Mouse (Mus musculus) midbrain, embryonic 14.5 days (tissue): ENCODE data around the gene Uxs1. TPM values are rescaled to one million over a fixed set of nuclear protein-coding genes. Genes with fewer than 3 reads are reported as not detected.

ENCODE experiments used
- ATAC-seq: fragments of 200-750 bp; cut with Nextera tagmentation; 2 replicates; pipeline ENCODE4 v1.8.0; 2017; ENCODE audit warnings: moderate number of reproducible peaks, moderate library complexity; ENCODE audit not compliant: low FRiP score, low TSS enrichment
- DNase-seq: peaks from one replicate; pipeline ENCODE4 v3.0.0-alpha.2; 2015
- H3K27ac ChIP-seq: fragments of 300-500 bp; sonication (generic); replicated peaks from 2 replicates; pipeline ENCODE4 v1.5.1; 2014; ENCODE audit warnings: mild to moderate bottlenecking, low read depth, low read length, moderate library complexity
- H3K27me3 ChIP-seq: fragments of 300-500 bp; sonication (generic); 2 replicates; pipeline ENCODE4 v1.6.1; 2014; ENCODE audit warnings: low read length, control low read depth, mixed read lengths; ENCODE audit not compliant: control insufficient read depth, insufficient read depth
- H3K36me3 ChIP-seq: fragments of 300-500 bp; sonication (generic); 2 replicates; pipeline ENCODE4 v1.6.1; 2014; ENCODE audit warnings: low read length, control low read depth; ENCODE audit not compliant: control insufficient read depth, insufficient read depth
- H3K4me1 ChIP-seq: fragments of 300-500 bp; sonication (generic); 2 replicates; pipeline ENCODE4 v1.6.1; 2014; ENCODE audit warnings: mild to moderate bottlenecking, antibody characterized with exemption, low read length, control low read depth; ENCODE audit not compliant: control insufficient read depth, insufficient read depth
- H3K4me2 ChIP-seq: fragments of 300-500 bp; sonication (generic); 2 replicates; pipeline ENCODE4 v1.6.1; 2014; ENCODE audit warnings: mild to moderate bottlenecking, low read length, moderate library complexity
- H3K4me3 ChIP-seq: fragments of 300-500 bp; sonication (generic); replicated peaks from 2 replicates; pipeline ENCODE4 v1.5.1; 2014; ENCODE audit warnings: low read depth, low read length
- H3K9ac ChIP-seq: fragments of 300-500 bp; sonication (generic); replicated peaks from 2 replicates; pipeline ENCODE4 v1.6.1; 2014; ENCODE audit warnings: mild to moderate bottlenecking, low read length, moderate library complexity
- H3K9me3 ChIP-seq: fragments of 300-500 bp; sonication (generic); 2 replicates; pipeline ENCODE4 v1.6.1; 2016; ENCODE audit warnings: low read length, control low read depth, mixed read lengths; ENCODE audit not compliant: control insufficient read depth
- WGBS: fragments of 180-500 bp; shearing (Covaris S2); extraction: QIAGEN DNeasy Blood & Tissue Kit; methylation state at CpG from one replicate; pipeline ENCODE4 v1.1.7; 2014; 5-methylcytosine and 5-hydroxymethylcytosine counted together
- polyA plus RNA-seq: library from polyadenylated mRNA; unstranded; fragments of >200 nt; fragmentation: Nextera tagmentation; extraction: Ambion mirVana; gene quantifications from 2 replicates; pipeline ENCODE4 v1.2.1, GENCODE M21; 2014

The Uxs1 gene
- polyA plus RNA-seq, 1 experiment from 2014 or later = 14.8 TPM

DNA sequence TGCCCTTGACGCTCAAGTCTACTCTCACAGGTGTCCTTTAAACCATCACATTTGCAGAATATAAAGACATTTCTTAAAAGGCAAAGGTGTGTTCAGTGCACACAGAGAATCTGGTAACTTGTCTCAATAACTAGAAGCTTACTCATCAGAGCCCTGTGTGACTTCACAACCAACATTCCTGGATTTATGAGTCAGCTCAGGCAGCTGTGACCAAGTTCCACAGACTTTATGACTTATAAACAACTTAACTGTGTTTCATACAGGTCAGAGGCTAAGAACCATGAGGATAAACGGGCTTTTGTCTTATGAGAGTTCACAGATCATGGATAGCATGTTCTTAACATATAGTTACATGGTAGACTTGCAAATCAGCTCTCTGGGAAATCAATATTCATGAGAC, 8.5 kb downstream of the Uxs1 start:
- ATAC-seq = no peak
- peaks cover 4% of the 10 kb centered on the region; the same call in 1 of the 2 replicates for H3K4me1 ChIP-seq
- H3K4me3 ChIP-seq = no peak overlapping the region
- no peak for DNase-seq
- H3K9ac ChIP-seq = no peak overlapping the region
- WGBS = 91% methylated on average over 2 of the region's 2 CpGs
- H3K36me3 ChIP-seq = no peaks in the 10 kb centered on the region
- H3K27me3 ChIP-seq = no peaks in the 10 kb centered on the region
- H3K27ac ChIP-seq = no peak overlapping the region
- no peaks in the 10 kb centered on the region for H3K9me3 ChIP-seq
- H3K4me2 ChIP-seq = no peak overlapping the region

DNA sequence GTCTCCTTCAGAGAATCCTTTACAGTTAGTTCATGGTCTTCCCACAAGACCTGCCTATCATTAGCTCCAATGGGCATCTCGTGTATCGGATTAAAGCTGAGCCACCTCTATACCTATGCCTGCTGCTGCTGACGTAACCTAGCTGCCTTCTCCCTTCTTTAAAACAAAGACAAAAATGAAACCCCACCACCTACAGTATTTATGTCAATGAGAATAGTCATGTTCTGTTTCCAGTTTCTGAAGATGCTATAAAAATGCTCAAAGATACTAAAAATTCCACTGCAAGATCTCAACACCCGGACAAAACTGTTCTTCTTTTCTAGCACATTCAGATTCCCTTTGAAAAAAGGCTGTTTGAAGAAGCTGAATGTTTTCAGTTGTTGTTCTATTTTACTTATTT, 9.2 kb downstream of the Uxs1 start:
- H3K4me2 ChIP-seq = no peak overlapping the region
- WGBS = 89% methylated on average over 4 of the region's 4 CpGs
- no peak for ATAC-seq

DNA sequence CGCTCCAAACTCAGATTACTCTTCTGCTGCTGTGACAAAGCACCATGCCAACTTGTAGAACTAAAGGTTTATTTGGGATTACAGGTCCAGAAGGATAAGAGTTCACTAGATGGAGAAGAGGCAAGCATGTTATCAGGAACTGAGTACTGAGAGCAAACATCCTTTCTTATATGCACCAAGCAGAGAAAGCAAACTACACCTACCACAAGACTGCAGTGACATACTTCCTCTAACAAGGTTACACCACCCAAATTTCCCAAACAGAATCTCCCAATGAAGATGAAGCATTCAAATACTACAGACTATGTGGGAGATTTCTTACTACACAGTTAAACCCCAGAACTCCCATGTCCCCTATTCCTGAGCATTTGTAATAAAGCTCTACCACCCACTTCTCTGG, 15.8 kb downstream of the Uxs1 start:
- WGBS = 98% methylated on average over 1 of the region's 1 CpGs
- no peaks in the 10 kb centered on the region for H3K9me3 ChIP-seq

More for the DNA sequence above, 9.2 kb downstream of the Uxs1 start:
- no peaks in the 10 kb centered on the region for H3K9me3 ChIP-seq
- no peaks in the 10 kb centered on the region for H3K36me3 ChIP-seq
- no peak overlapping the region for H3K9ac ChIP-seq
- H3K27me3 ChIP-seq = no peaks in the 10 kb centered on the region
- no peak overlapping the region for H3K27ac ChIP-seq
- DNase-seq = no peak
- peaks cover under 1% of the 10 kb centered on the region; the same call in 1 of the 2 replicates for H3K4me1 ChIP-seq
- H3K4me3 ChIP-seq = no peak overlapping the region

DNA sequence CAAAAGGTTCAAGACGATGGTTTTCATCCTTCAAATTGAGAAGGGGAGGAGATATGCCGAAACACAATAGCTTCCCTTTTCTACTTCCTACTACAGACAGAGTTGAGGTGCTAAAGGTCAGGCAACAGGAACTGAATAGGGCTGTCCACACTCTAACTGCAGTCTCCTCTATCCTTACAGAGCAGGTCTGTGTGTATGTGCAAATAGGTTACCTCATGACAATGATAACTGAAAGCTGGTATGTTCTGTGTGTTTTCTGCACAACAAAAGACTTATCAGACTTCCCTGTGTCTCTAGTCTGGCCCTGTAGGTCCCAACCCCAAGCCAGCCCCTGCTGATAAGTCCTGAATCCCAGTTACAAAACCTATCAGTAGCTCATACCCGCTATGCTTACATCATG, 16.5 kb downstream of the Uxs1 start:
- no peak overlapping the region for H3K4me3 ChIP-seq
- no peaks in the 10 kb centered on the region for H3K36me3 ChIP-seq
- H3K4me2 ChIP-seq = no peak overlapping the region
- no peaks in the 10 kb centered on the region for H3K27me3 ChIP-seq
- DNase-seq (no peak), ATAC-seq (no peak)
- H3K4me1 ChIP-seq = no peaks in the 10 kb centered on the region
- no peak overlapping the region for H3K9ac ChIP-seq
- no peak overlapping the region for H3K27ac ChIP-seq
- WGBS = 94% methylated on average over 3 of the region's 3 CpGs
- H3K9me3 ChIP-seq = no peaks in the 10 kb centered on the region

More for the DNA sequence above, 15.8 kb downstream of the Uxs1 start:
- H3K27me3 ChIP-seq = no peaks in the 10 kb centered on the region
- no peak overlapping the region for H3K27ac ChIP-seq
- no peak overlapping the region for H3K4me3 ChIP-seq
- ATAC-seq (no peak), DNase-seq (no peak)
- H3K4me1 ChIP-seq = no peaks in the 10 kb centered on the region
- H3K36me3 ChIP-seq = no peaks in the 10 kb centered on the region
- H3K4me2 ChIP-seq = no peak overlapping the region
- no peak overlapping the region for H3K9ac ChIP-seq

DNA sequence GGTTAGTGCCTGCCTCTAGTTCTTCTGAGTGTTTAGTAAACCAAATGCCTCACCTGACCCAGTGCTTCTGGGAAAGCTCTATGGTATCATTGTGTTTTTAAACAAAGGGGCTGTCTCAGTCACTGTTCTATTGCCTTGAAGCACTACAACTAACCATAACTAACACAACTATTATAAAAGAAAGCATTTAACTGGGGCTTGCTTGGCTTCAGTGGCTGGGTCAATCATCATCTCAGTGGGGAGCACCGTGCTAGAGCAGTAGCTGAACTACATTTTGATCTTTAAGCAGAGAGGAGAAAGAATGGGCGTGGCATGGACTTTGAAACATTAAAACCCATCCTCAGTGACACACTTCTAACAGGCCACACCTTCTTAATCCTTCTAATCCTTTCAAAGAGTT, 18.2 kb downstream of the Uxs1 start:
- no peak for DNase-seq
- WGBS = 85% methylated on average over 2 of the region's 2 CpGs
- H3K4me1 ChIP-seq = no peaks in the 10 kb centered on the region
- H3K36me3 ChIP-seq = no peaks in the 10 kb centered on the region
- ATAC-seq = no peak
- no peak overlapping the region for H3K27ac ChIP-seq
- no peaks in the 10 kb centered on the region for H3K27me3 ChIP-seq
- no peak overlapping the region for H3K4me3 ChIP-seq
- H3K9me3 ChIP-seq = no peaks in the 10 kb centered on the region
- H3K9ac ChIP-seq = no peak overlapping the region
- no peak overlapping the region for H3K4me2 ChIP-seq

DNA sequence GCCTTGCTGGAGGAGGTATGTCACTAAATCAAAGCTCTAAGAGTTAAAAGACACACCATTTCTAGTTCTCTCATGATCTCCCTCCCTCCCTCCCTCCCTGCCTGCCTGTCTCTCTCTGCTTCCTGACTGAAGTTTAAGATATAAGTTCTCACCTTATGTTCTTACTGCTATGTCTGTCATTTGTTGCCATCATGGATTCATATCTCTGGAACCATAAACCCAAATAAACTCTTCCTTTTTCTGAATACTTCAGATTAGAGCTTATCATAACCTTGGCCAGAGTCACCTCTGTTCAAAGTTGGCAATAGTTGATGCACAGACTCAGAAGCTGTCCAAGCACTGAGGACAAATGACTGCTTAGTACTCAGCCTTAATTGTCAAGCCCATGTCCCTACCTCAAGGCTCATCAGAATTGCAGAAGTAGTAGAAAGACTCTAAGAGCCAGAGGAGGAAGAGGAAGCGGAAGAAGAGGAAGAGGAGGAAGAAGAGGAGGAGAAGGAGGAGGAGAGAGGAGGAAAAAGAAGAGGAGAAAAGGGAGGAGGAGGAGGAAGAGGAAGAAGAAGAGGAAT, 23.6 kb downstream of the Uxs1 start:
- H3K4me2 ChIP-seq = no peak overlapping the region
- no peaks in the 10 kb centered on the region for H3K9me3 ChIP-seq
- peaks cover 17% of the 10 kb centered on the region for H3K36me3 ChIP-seq
- DNase-seq = no peak
- H3K4me3 ChIP-seq = no peak overlapping the region
- no peak overlapping the region for H3K27ac ChIP-seq
- 100% methylated on average over 1 of the region's 1 CpGs for WGBS
- H3K9ac ChIP-seq = no peak overlapping the region
- H3K27me3 ChIP-seq = no peaks in the 10 kb centered on the region
- H3K4me1 ChIP-seq = no peaks in the 10 kb centered on the region
- ATAC-seq = no peak

DNA sequence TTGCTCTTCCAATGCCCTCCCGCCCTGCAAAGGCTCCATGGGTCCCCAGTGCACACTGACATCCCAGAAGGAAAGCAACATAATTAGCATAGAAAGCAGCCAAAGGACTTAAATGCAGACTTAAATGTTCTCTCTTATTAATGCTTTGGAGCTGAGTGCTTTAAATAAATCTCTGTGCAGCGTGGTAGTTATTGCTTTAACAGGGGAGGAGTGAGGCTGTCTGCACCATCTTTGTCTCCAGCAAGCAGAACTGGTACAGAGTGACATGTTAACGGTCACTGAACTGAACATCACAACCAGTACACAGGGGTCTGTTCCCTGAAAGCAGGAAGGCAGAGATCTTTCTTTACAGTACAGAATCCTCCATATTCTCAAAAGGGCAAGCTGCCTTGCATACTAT, 29.6 kb downstream of the Uxs1 start:
- DNase-seq (no peak), ATAC-seq (no peak)
- no peak overlapping the region for H3K4me2 ChIP-seq
- 87% methylated on average over 3 of the region's 3 CpGs for WGBS
- H3K27me3 ChIP-seq = no peaks in the 10 kb centered on the region
- no peak overlapping the region for H3K4me3 ChIP-seq
- H3K36me3 ChIP-seq = peaks cover 12% of the 10 kb centered on the region; the same call in 1 of the 2 replicates
- H3K27ac ChIP-seq = no peak overlapping the region
- H3K9me3 ChIP-seq = no peaks in the 10 kb centered on the region
- H3K4me1 ChIP-seq = no peaks in the 10 kb centered on the region
- no peak overlapping the region for H3K9ac ChIP-seq

DNA sequence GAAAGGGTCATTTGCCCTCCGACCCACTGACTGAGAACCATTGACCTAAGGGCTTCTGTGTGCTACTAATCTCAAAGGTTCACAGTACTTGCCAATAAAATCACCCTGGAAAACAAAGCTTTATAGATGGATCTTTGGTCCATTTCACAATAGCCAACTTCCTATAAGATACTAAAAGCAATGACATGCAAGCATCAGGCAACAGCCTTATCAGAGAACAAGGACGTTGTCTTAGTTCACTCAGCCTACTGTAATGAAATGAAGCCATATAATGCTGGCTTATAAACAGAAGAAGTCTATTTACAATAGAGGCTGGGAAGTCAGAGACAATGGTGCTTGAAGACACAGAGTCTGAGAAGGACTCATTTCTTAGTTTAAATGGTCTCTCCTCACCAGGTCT, 37.8 kb downstream of the Uxs1 start:
- WGBS = 88% methylated on average over 2 of the region's 2 CpGs
- H3K4me2 ChIP-seq = no peak overlapping the region
- H3K27me3 ChIP-seq = no peaks in the 10 kb centered on the region
- H3K27ac ChIP-seq = no peak overlapping the region
- H3K4me1 ChIP-seq = no peaks in the 10 kb centered on the region
- H3K4me3 ChIP-seq = no peak overlapping the region
- H3K9ac ChIP-seq = no peak overlapping the region
- H3K36me3 ChIP-seq = peaks cover 7% of the 10 kb centered on the region; the same call in 1 of the 2 replicates
- H3K9me3 ChIP-seq = no peaks in the 10 kb centered on the region
- no peak for ATAC-seq
- no peak for DNase-seq

DNA sequence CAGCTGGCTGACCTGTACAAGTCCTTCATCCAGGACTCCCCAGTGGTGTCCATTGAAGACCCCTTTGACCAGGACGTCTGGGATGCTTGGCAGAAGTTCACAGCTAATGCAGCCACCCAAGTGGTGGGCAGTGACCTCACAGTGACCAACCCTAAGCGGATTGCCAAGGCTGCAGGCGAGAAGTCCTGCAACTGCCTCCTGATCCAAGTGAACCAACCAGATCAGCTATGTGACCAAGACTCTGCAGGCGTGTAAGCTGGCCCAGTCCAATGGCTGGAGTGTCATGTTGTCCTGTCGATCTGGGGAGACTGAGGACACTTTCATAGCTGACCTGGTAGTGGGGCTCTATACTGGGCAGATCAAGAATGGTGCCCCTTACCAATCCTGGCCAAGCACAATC, 40.9 kb downstream of the Uxs1 start:
- Histone ChIP-seq H3K27me3 (no peaks in the 10 kb centered on the region), H3K4me1 (no peaks in the 10 kb centered on the region), H3K4me2 (no peak overlapping the region), H3K9me3 (no peaks in the 10 kb centered on the region), H3K4me3 (no peak overlapping the region), H3K36me3 (peaks cover 7% of the 10 kb centered on the region; the same call in 1 of the 2 replicates), H3K27ac (no peak overlapping the region), H3K9ac (no peak overlapping the region)
- DNase-seq (no peak), ATAC-seq (no peak)
- WGBS = 93% methylated on average over 5 of the region's 5 CpGs
